Mouse (Mus musculus) stomach, embryonic 16.5 days (tissue): Measurements from ENCODE around the gene Gm20708. TPM values are rescaled to one million over a fixed set of nuclear protein-coding genes. Genes with fewer than 3 reads are reported as not detected.

Source experiments
- ATAC-seq: fragments of 200-750 bp; cut with Nextera tagmentation; 2 replicates; pipeline ENCODE4 v1.8.0; 2017; ENCODE audit warnings: moderate number of reproducible peaks, moderate TSS enrichment; ENCODE audit not compliant: insufficient read depth, low FRiP score
- H3K27ac ChIP-seq: fragments of 300-500 bp; sonication (generic); 2 replicates; pipeline ENCODE4 v1.5.1; 2014; ENCODE audit warnings: low read length
- H3K27me3 ChIP-seq: fragments of 300-500 bp; sonication (generic); 2 replicates; pipeline ENCODE4 v1.6.1; 2014; ENCODE audit warnings: low read length, control low read depth, mixed read lengths; ENCODE audit not compliant: control insufficient read depth, insufficient read depth
- H3K36me3 ChIP-seq: fragments of 300-500 bp; sonication (generic); 2 replicates; pipeline ENCODE4 v1.6.1; 2014; ENCODE audit warnings: low read length; ENCODE audit not compliant: control insufficient read depth, insufficient read depth
- H3K4me1 ChIP-seq: fragments of 300-500 bp; sonication (generic); 2 replicates; pipeline ENCODE4 v1.6.1; 2014; ENCODE audit warnings: low read length, control low read depth, mixed read lengths; ENCODE audit not compliant: control insufficient read depth, insufficient read depth
- H3K4me2 ChIP-seq: fragments of 300-500 bp; sonication (generic); 2 replicates; pipeline ENCODE4 v1.6.1; 2014; ENCODE audit warnings: low read depth, low read length, mixed read lengths
- H3K4me3 ChIP-seq: fragments of 300-500 bp; sonication (generic); replicated peaks from 2 replicates; pipeline ENCODE4 v1.5.1; 2014; ENCODE audit warnings: mild to moderate bottlenecking, low read length
- H3K9ac ChIP-seq: fragments of 300-500 bp; sonication (generic); 2 replicates; pipeline ENCODE4 v1.6.1; 2014; ENCODE audit warnings: low read length
- H3K9me3 ChIP-seq: fragments of 300-500 bp; sonication (generic); replicated peaks from 2 replicates; pipeline ENCODE4 v1.6.1; 2016; ENCODE audit warnings: low read length, control low read depth; ENCODE audit not compliant: control insufficient read depth
- WGBS: fragments of 180-500 bp; shearing (Covaris S2); extraction: QIAGEN DNeasy Blood & Tissue Kit; methylation state at CpG from one replicate; pipeline ENCODE4 v1.1.7; 2014; 5-methylcytosine and 5-hydroxymethylcytosine counted together
- polyA plus RNA-seq: library from polyadenylated mRNA; unstranded; fragments of >200 nt; fragmentation: Nextera tagmentation; extraction: Ambion mirVana; gene quantifications from 2 replicates; pipeline ENCODE4 v1.2.1, GENCODE M21; 2015

Gene Gm20708
- polyA plus RNA-seq: 0.16 and 0.68 TPM in 2 replicates

- Histone ChIP-seq H3K9me3 (no peaks in the 10 kb centered on the region), H3K4me2 (peak within 1 kb of the TSS; percentile 97), H3K4me3 (peak within 1 kb of the TSS; percentile 89), H3K9ac (peak within 1 kb of the TSS; percentile 89), H3K27ac (peak within 1 kb of the TSS; percentile 89), H3K36me3 (peaks cover 8% of the 10 kb centered on the region; the same call in 1 of the 2 replicates), H3K27me3 (no peaks in the 10 kb centered on the region), H3K4me1 (peaks cover 14% of the 10 kb centered on the region)
- peak; percentile 73 for ATAC-seq
- under 1% methylated on average over 75 of the region's 75 CpGs for whole genome bisulfite sequencing
Measured at GRCm38 (mm10) chr11:117809407-117810311, at the start of gene Gm20708, which contains the start of gene Syngr2. Gene Gm20708, plus strand, starts transcription at chr11:117809668. Gene Syngr2, plus strand, starts transcription at chr11:117809668.

GRCm38 (mm10) chr11:117760374-117761119, 48.9 kb upstream of the Gm20708 start:
- no peaks in the 10 kb centered on the region for H3K4me1 ChIP-seq
- ATAC-seq: no peak
- WGBS: 89% methylated on average over 26 of the region's 26 CpGs
- H3K27ac ChIP-seq: no peak overlapping the region
- H3K9me3 ChIP-seq: no peaks in the 10 kb centered on the region
- H3K36me3 ChIP-seq: peaks cover 42% of the 10 kb centered on the region
- H3K4me3 ChIP-seq: no peak overlapping the region
- no peak overlapping the region for H3K9ac ChIP-seq
- H3K4me2 ChIP-seq: no peak overlapping the region
- no peaks in the 10 kb centered on the region for H3K27me3 ChIP-seq

- Histone ChIP-seq H3K4me3 (no peak overlapping the region), H3K4me1 (no peaks in the 10 kb centered on the region), H3K9ac (no peak overlapping the region), H3K27ac (no peak overlapping the region), H3K36me3 (peaks cover 32% of the 10 kb centered on the region; the same call in 1 of the 2 replicates), H3K9me3 (no peaks in the 10 kb centered on the region), H3K27me3 (no peaks in the 10 kb centered on the region), H3K4me2 (no peak overlapping the region)
- WGBS: 81% methylated on average over 13 of the region's 13 CpGs
- no peak for ATAC-seq
Measured at GRCm38 (mm10) chr11:117761801-117762200, 47.7 kb upstream of the Gm20708 start.

GRCm38 (mm10) chr11:117762246-117762645, 47.2 kb upstream of the Gm20708 start:
- peaks cover 28% of the 10 kb centered on the region; the same call in 1 of the 2 replicates for H3K36me3 ChIP-seq
- H3K9ac ChIP-seq: no peak overlapping the region
- H3K4me1 ChIP-seq: no peaks in the 10 kb centered on the region
- H3K4me2 ChIP-seq: no peak overlapping the region
- H3K27me3 ChIP-seq: no peaks in the 10 kb centered on the region
- no peak overlapping the region for H3K27ac ChIP-seq
- 86% methylated on average over 12 of the region's 12 CpGs for WGBS
- H3K4me3 ChIP-seq: no peak overlapping the region
- ATAC-seq: no peak
- H3K9me3 ChIP-seq: no peaks in the 10 kb centered on the region

GRCm38 (mm10) chr11:117764319-117764718, 45.1 kb upstream of the Gm20708 start:
- H3K9me3 ChIP-seq: no peaks in the 10 kb centered on the region
- H3K27me3 ChIP-seq: no peaks in the 10 kb centered on the region
- WGBS: 86% methylated on average over 9 of the region's 9 CpGs
- ATAC-seq: no peak
- H3K4me2 ChIP-seq: no peak overlapping the region
- no peak overlapping the region for H3K9ac ChIP-seq
- H3K27ac ChIP-seq: peak overlapping the region; percentile 38; the same call in 1 of the 2 replicates
- no peaks in the 10 kb centered on the region; the same call in 1 of the 2 replicates for H3K4me1 ChIP-seq
- H3K36me3 ChIP-seq: peaks cover 18% of the 10 kb centered on the region; the same call in 1 of the 2 replicates
- no peak overlapping the region for H3K4me3 ChIP-seq

- WGBS: 88% methylated on average over 5 of the region's 5 CpGs
- Histone ChIP-seq H3K4me2 (no peak overlapping the region), H3K27ac (no peak overlapping the region), H3K27me3 (no peaks in the 10 kb centered on the region), H3K4me3 (no peak overlapping the region), H3K9me3 (no peaks in the 10 kb centered on the region), H3K9ac (no peak overlapping the region), H3K4me1 (no peaks in the 10 kb centered on the region; the same call in 1 of the 2 replicates), H3K36me3 (peaks cover 10% of the 10 kb centered on the region; the same call in 1 of the 2 replicates)
- no peak for ATAC-seq
Measured at GRCm38 (mm10) chr11:117765361-117765760, 44.1 kb upstream of the Gm20708 start.

GRCm38 (mm10) chr11:117766275-117766674, 43.2 kb upstream of the Gm20708 start:
- H3K27me3 ChIP-seq: no peaks in the 10 kb centered on the region
- H3K27ac ChIP-seq: no peak overlapping the region
- no peak overlapping the region for H3K4me3 ChIP-seq
- WGBS: 82% methylated on average over 3 of the region's 3 CpGs
- H3K9ac ChIP-seq: no peak overlapping the region
- no peaks in the 10 kb centered on the region for H3K9me3 ChIP-seq
- no peaks in the 10 kb centered on the region; the same call in 1 of the 2 replicates for H3K4me1 ChIP-seq
- 0 out of 2 replicates have a peak, but pooled peaks cover 7% of the 10 kb centered on the region for H3K36me3 ChIP-seq
- no peak for ATAC-seq
- H3K4me2 ChIP-seq: no peak overlapping the region

- H3K9ac ChIP-seq: no peak overlapping the region
- H3K4me3 ChIP-seq: no peak overlapping the region
- H3K27ac ChIP-seq: peak overlapping the region; percentile 34; the same call in 1 of the 2 replicates
- 0 out of 2 replicates have a peak, but pooled peaks cover 7% of the 10 kb centered on the region for H3K36me3 ChIP-seq
- no peak for ATAC-seq
- WGBS: 70% methylated on average over 20 of the region's 20 CpGs
- H3K4me1 ChIP-seq: no peaks in the 10 kb centered on the region; the same call in 1 of the 2 replicates
- H3K4me2 ChIP-seq: no peak overlapping the region
- H3K9me3 ChIP-seq: no peaks in the 10 kb centered on the region
- no peaks in the 10 kb centered on the region for H3K27me3 ChIP-seq
Measured at GRCm38 (mm10) chr11:117768725-117769682, 40.5 kb upstream of the Gm20708 start.
